Mouse (Mus musculus): ENCODE data around the gene Slc51b. TPM values are rescaled to one million over a fixed set of nuclear protein-coding genes. Genes with fewer than 3 reads are reported as not detected.

The Slc51b gene
- polyA plus RNA-seq, 1 experiment = not detected

DNA sequence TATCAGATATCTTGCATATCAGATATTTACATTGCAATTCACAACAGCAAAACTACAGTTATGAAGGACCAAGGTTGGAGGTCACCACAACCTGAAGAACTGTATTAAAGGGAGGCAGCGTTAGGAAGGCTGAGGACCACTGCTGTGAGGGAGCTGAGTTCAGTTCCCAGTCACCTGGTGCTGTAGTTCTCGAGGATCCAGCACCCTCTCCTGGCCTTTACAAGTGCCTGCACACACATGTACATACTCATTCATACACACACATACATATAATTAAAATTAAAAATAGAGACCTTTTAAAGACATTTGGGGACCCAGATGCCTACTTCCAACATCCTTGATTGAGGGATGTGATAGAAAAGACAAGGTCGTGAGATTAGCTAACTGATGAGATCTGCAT lies 3.1 kb downstream of the Slc51b start:
- H3K79me2 ChIP-seq (ENCODE audit: control insufficient read depth, insufficient read depth) = no peaks in the 10 kb centered on the region
- TF ChIP-seq MAX (IDR thresholded peaks at IDR 0.05; ENCODE audit: low read depth) (no peak), POLR2AphosphoS2 (IDR thresholded peaks at IDR 0.05; ENCODE audit: insufficient read length, low read depth) (no peak), E2F4 (IDR thresholded peaks at IDR 0.05; ENCODE audit: insufficient read depth) (no peak), SRF (IDR thresholded peaks at IDR 0.05; ENCODE audit: control insufficient read depth, insufficient read length, low read depth) (no peak), TCF12 (IDR thresholded peaks at IDR 0.05; ENCODE audit: insufficient read depth, poor library complexity, severe bottlenecking) (no peak), CEBPB (IDR thresholded peaks at IDR 0.05; ENCODE audit: insufficient read depth, poor library complexity, severe bottlenecking) (no peak), MYOD1 (IDR thresholded peaks at IDR 0.05; ENCODE audit: control insufficient read depth in 1 of 3, insufficient read length in 2 of 3, low read depth in 2 of 3) (no peak), MYOG (IDR thresholded peaks at IDR 0.05; ENCODE audit: control insufficient read depth in 1 of 3, insufficient read depth in 1 of 3, insufficient read length in 2 of 3, low read depth in 2 of 3) (no peak), POLR2A (IDR thresholded peaks at IDR 0.05; ENCODE audit: insufficient read length, low read depth) (no peak), USF1 (IDR thresholded peaks at IDR 0.05; ENCODE audit: low read depth) (no peak), REST (IDR thresholded peaks at IDR 0.05; ENCODE audit: insufficient read depth, insufficient read length) (no peak), TCF3 (IDR thresholded peaks at IDR 0.05; ENCODE audit: insufficient read length, low read depth) (no peak)
- H3ac ChIP-seq (ENCODE audit: control insufficient read depth, insufficient read length) = no peak overlapping the region
- H3K4me3 ChIP-seq = no peak overlapping the region
- H3K36me3 ChIP-seq (ENCODE audit: control insufficient read depth, insufficient read depth) = no peaks in the 10 kb centered on the region
- H3K4me2 ChIP-seq (ENCODE audit: low read depth) = no peak overlapping the region
- H3K27me3 ChIP-seq (ENCODE audit: control insufficient read depth, insufficient read depth, insufficient read length) = no peaks in the 10 kb centered on the region

- no peak for TF ChIP-seq MAX (IDR thresholded peaks at IDR 0.05; ENCODE audit: low read depth)
- TF ChIP-seq POLR2AphosphoS2 (IDR thresholded peaks at IDR 0.05; ENCODE audit: insufficient read length, low read depth) = no peak
- TF ChIP-seq MYOD1 (IDR thresholded peaks at IDR 0.05; ENCODE audit: control insufficient read depth in 1 of 3, insufficient read length in 2 of 3, low read depth in 2 of 3) = no peak
- no peak for TF ChIP-seq REST (IDR thresholded peaks at IDR 0.05; ENCODE audit: insufficient read depth, insufficient read length)
- no peak for TF ChIP-seq TCF3 (IDR thresholded peaks at IDR 0.05; ENCODE audit: insufficient read length, low read depth)
- TF ChIP-seq SRF (IDR thresholded peaks at IDR 0.05; ENCODE audit: control insufficient read depth, insufficient read length, low read depth) = no peak
- no peak for TF ChIP-seq USF1 (IDR thresholded peaks at IDR 0.05; ENCODE audit: low read depth)
- no peak for TF ChIP-seq POLR2A (IDR thresholded peaks at IDR 0.05; ENCODE audit: insufficient read length, low read depth)
- TF ChIP-seq MYOG (IDR thresholded peaks at IDR 0.05; ENCODE audit: control insufficient read depth in 1 of 3, insufficient read depth in 1 of 3, insufficient read length in 2 of 3, low read depth in 2 of 3) = no peak
- no peak for TF ChIP-seq TCF12 (IDR thresholded peaks at IDR 0.05; ENCODE audit: insufficient read depth, poor library complexity, severe bottlenecking)
- no peak for TF ChIP-seq CEBPB (IDR thresholded peaks at IDR 0.05; ENCODE audit: insufficient read depth, poor library complexity, severe bottlenecking)
- no peak for TF ChIP-seq E2F4 (IDR thresholded peaks at IDR 0.05; ENCODE audit: insufficient read depth)
- no peaks in the 10 kb centered on the region for H3K79me2 ChIP-seq (ENCODE audit: control insufficient read depth, insufficient read depth)
- no peak overlapping the region for H3K4me3 ChIP-seq
- H3K36me3 ChIP-seq (ENCODE audit: control insufficient read depth, insufficient read depth) = no peaks in the 10 kb centered on the region
- H3ac ChIP-seq (ENCODE audit: control insufficient read depth, insufficient read length) = no peak overlapping the region
- H3K27me3 ChIP-seq (ENCODE audit: control insufficient read depth, insufficient read depth, insufficient read length) = peaks cover 5% of the 10 kb centered on the region
- H3K4me2 ChIP-seq (ENCODE audit: low read depth) = no peak overlapping the region
Observed at GRCm38 (mm10) chr9:65417738-65418137, 5.0 kb downstream of the Slc51b start.

DNA sequence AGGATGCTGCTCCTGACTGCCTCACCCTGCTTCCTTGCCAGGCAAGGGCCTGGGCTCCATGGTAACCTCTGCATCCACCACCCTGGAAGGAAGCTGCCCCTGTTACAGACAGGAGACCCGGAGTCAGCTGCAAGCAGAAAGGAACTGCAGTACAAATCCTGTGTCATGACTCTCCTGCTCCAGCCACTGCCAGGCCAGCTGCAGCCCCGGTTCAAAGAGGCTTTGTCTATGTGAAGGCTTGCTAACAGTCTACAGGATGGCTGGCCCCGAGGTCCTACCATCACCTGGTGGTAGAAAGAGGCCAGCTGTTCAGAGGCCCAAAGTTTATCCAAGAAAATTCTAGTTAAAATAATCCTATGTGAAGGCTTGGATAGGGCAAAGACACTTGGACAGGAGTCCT lies 11.4 kb downstream of the Slc51b start:
- Histone ChIP-seq H3K36me3 (ENCODE audit: control insufficient read depth, insufficient read depth) (no peaks in the 10 kb centered on the region), H3K4me3 (no peak overlapping the region)

DNA sequence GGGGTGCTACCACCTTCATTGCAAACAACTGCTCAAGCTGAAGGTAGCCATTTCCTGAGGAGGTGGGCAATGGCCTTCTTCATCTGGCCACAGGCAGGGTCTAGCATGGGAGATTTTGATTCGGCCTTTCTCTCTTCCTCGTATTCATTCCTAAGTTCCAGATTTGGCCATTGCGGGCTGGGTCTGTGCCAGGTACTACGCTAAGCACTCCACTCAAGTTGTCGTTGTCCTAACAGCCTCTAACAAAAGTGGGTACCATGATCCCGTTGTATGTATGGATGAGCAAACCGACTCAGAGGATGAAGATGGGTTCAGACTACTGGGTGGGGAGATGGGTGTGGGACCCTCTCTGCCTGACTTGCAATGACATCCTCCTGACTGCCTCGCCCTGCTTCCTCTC lies 12.4 kb downstream of the Slc51b start:
- Histone ChIP-seq H3K36me3 (ENCODE audit: control insufficient read depth, insufficient read depth) (no peaks in the 10 kb centered on the region), H3ac (ENCODE audit: control insufficient read depth, insufficient read length) (no peak overlapping the region), H3K4me3 (no peak overlapping the region), H3K79me2 (ENCODE audit: control insufficient read depth, insufficient read depth) (no peaks in the 10 kb centered on the region), H3K4me2 (ENCODE audit: low read depth) (no peak overlapping the region), H3K27me3 (ENCODE audit: control insufficient read depth, insufficient read depth, insufficient read length) (peaks cover 9% of the 10 kb centered on the region)
- TF ChIP-seq TCF12 (IDR thresholded peaks at IDR 0.05; ENCODE audit: insufficient read depth, poor library complexity, severe bottlenecking) (no peak), CEBPB (IDR thresholded peaks at IDR 0.05; ENCODE audit: insufficient read depth, poor library complexity, severe bottlenecking) (no peak), E2F4 (IDR thresholded peaks at IDR 0.05; ENCODE audit: insufficient read depth) (no peak), SRF (IDR thresholded peaks at IDR 0.05; ENCODE audit: control insufficient read depth, insufficient read length, low read depth) (no peak), REST (IDR thresholded peaks at IDR 0.05; ENCODE audit: insufficient read depth, insufficient read length) (no peak), TCF3 (IDR thresholded peaks at IDR 0.05; ENCODE audit: insufficient read length, low read depth) (no peak), USF1 (IDR thresholded peaks at IDR 0.05; ENCODE audit: low read depth) (no peak), MAX (IDR thresholded peaks at IDR 0.05; ENCODE audit: low read depth) (no peak), POLR2AphosphoS2 (IDR thresholded peaks at IDR 0.05; ENCODE audit: insufficient read length, low read depth) (no peak), POLR2A (IDR thresholded peaks at IDR 0.05; ENCODE audit: insufficient read length, low read depth) (no peak), MYOG (IDR thresholded peaks at IDR 0.05; ENCODE audit: control insufficient read depth in 1 of 3, insufficient read depth in 1 of 3, insufficient read length in 2 of 3, low read depth in 2 of 3) (no peak)

More for the DNA sequence above, 11.4 kb downstream of the Slc51b start:
- Histone ChIP-seq H3ac (ENCODE audit: control insufficient read depth, insufficient read length) (no peak overlapping the region), H3K4me2 (ENCODE audit: low read depth) (no peak overlapping the region), H3K27me3 (ENCODE audit: control insufficient read depth, insufficient read depth, insufficient read length) (peaks cover 9% of the 10 kb centered on the region), H3K79me2 (ENCODE audit: control insufficient read depth, insufficient read depth) (no peaks in the 10 kb centered on the region)
- TF ChIP-seq CEBPB (IDR thresholded peaks at IDR 0.05; ENCODE audit: insufficient read depth, poor library complexity, severe bottlenecking) = no peak
- TF ChIP-seq USF1 (IDR thresholded peaks at IDR 0.05; ENCODE audit: low read depth) = no peak
- no peak for TF ChIP-seq MAX (IDR thresholded peaks at IDR 0.05; ENCODE audit: low read depth)
- TF ChIP-seq E2F4 (IDR thresholded peaks at IDR 0.05; ENCODE audit: insufficient read depth) = no peak
- TF ChIP-seq POLR2A (IDR thresholded peaks at IDR 0.05; ENCODE audit: insufficient read length, low read depth) = no peak
- no peak for TF ChIP-seq TCF12 (IDR thresholded peaks at IDR 0.05; ENCODE audit: insufficient read depth, poor library complexity, severe bottlenecking)
- TF ChIP-seq MYOG (IDR thresholded peaks at IDR 0.05; ENCODE audit: control insufficient read depth in 1 of 3, insufficient read depth in 1 of 3, insufficient read length in 2 of 3, low read depth in 2 of 3) = no peak
- no peak for TF ChIP-seq POLR2AphosphoS2 (IDR thresholded peaks at IDR 0.05; ENCODE audit: insufficient read length, low read depth)
- no peak for TF ChIP-seq REST (IDR thresholded peaks at IDR 0.05; ENCODE audit: insufficient read depth, insufficient read length)
- TF ChIP-seq MYOD1 (IDR thresholded peaks at IDR 0.05; ENCODE audit: control insufficient read depth in 1 of 3, insufficient read length in 2 of 3, low read depth in 2 of 3) = no peak
- TF ChIP-seq SRF (IDR thresholded peaks at IDR 0.05; ENCODE audit: control insufficient read depth, insufficient read length, low read depth) = no peak
- no peak for TF ChIP-seq TCF3 (IDR thresholded peaks at IDR 0.05; ENCODE audit: insufficient read length, low read depth)

All from myocyte (in vitro differentiated cells).